Mouse (Mus musculus) erythroblast, embryonic 14.5 days (primary cell): ENCODE results near the gene Ints13.

Source experiments
- GATA1 ChIP-seq: IDR thresholded peaks from 2 replicates; pipeline ENCODE4 v1.6.1; 2012; ENCODE audit warnings: low read length, inconsistent platforms, mixed read lengths
- TAL1 ChIP-seq: IDR thresholded peaks from 3 replicates; pipeline ENCODE4 v1.6.1; 2012; ENCODE audit warnings: low read length, inconsistent platforms, mixed read lengths

DNA sequence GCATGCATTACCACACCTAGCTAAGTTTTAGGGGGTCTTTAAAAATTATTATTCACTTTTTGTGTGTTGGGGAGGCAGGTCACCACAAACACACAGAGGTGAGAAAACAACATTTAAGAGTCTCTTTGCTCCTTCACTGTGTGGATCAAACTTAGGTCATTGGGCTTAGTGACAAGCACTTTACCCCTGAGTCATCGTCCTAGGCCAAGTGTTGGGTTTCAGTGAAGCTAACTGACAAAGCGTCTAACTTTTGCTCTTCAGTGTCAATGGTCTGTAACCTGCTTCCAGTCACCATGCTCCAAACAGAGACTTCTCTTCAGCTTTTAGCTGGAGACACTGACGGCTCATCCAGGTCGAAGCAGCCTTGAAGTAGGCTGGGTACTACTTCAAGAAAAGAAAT is 44.5 kb downstream of the Ints13 start:
- TF ChIP-seq GATA1 (no peak), TAL1 (no peak)
